ENCODE assay signal across 18 mouse cellular contexts in the genomic region with DNA sequence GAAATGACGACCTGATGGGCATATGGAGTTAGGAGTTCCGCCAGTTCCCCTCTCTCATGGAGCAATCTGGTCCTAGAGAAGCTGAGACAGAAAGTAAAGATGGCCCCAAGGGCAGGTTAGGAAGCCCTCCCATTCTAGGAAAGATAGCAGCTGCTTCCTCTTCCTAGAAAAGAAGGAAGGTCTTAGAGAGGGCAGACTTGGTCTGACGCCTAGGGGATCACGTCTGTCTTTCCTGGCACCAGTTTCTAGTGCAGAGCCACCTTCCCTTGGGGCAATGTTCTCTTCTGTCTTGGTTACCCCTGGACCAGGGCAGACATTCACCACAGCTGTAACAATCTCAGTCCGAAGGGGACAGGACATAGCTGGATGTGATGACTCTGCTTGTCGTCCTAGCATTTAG. TPM values are rescaled to one million over a fixed set of nuclear protein-coding genes. Genes with fewer than 3 reads are reported as not detected.
DNase-seq lines count a peak whose midpoint lies in the region; ATAC-seq and TF ChIP-seq lines count a peak whose summit lies in the region.
"Had no signal": no experiment of that assay in that cellular context is flagged by ENCODE, and none has a peak within 500 bp of the region (broad histone marks: within the 10 kb centered on the region; RNA-seq: fewer than 3 reads in every experiment).

No protein-coding gene starts in this region.

- peaks cover 1% of the 10 kb centered on the region; the same call in 1 of the 2 replicates for H3K79me2 ChIP-seq in MEL (ENCODE audit: control insufficient read depth, insufficient read depth, low read length, poor library complexity)

- no peak overlapping the region for H3K4me2 ChIP-seq in midbrain, embryonic 11.5 days
- H3K4me2 ChIP-seq in midbrain, embryonic 15.5 days = no peak overlapping the region
- H3K4me2 ChIP-seq: embryonic facial prominence, embryonic 12.5 days; forebrain, embryonic 13.5 days; forebrain, embryonic 15.5 days had no signal

- peak; percentile 12 to 51; a peak in 1 of 4 replicates for TF ChIP-seq EP300 in MEL (IDR thresholded peaks at IDR 0.05; ENCODE audit: low read depth in 1 of 2, low read length in 2 of 2)

- H3K36me3 ChIP-seq in midbrain, embryonic 11.5 days (ENCODE audit: control insufficient read depth, insufficient read depth, low read length) = no peaks in the 10 kb centered on the region
- H3K36me3 ChIP-seq in midbrain, embryonic 15.5 days (replicated peaks) = no peaks in the 10 kb centered on the region
- H3K36me3 ChIP-seq in MEL (ENCODE audit: control insufficient read depth in 1 of 2, insufficient read depth in 2 of 2, low read length in 2 of 2) = peaks cover 0 to 24% of the 10 kb centered on the region in 2 experiments; a peak in 2 of 4 replicates
- H3K36me3 ChIP-seq: embryonic facial prominence, embryonic 10.5 days; embryonic facial prominence, embryonic 12.5 days; forebrain, embryonic 15.5 days had no signal

- H3K27ac ChIP-seq in midbrain, embryonic 11.5 days (ENCODE audit: low read depth, low read length) = no peak overlapping the region
- H3K27ac ChIP-seq in midbrain, embryonic 15.5 days = no peak overlapping the region
- no peak overlapping the region for H3K27ac ChIP-seq in MEL (ENCODE audit: control insufficient read depth, low read depth, low read length)
- H3K27ac ChIP-seq: embryonic facial prominence, embryonic 10.5 days; embryonic facial prominence, embryonic 12.5 days; forebrain, embryonic 13.5 days; forebrain, embryonic 15.5 days had no signal

- no peak for TF ChIP-seq CTCF in MEL (IDR thresholded peaks at IDR 0.05 in 2 of 3, conservative IDR thresholded peaks at IDR 0.05 in 1 of 3; ENCODE audit: control insufficient read depth in 1 of 3, insufficient read depth in 1 of 3, low read depth in 2 of 3, low read length in 3 of 3, poor library complexity in 1 of 3, severe bottlenecking in 1 of 3)

- 81% methylated on average over 6 of the region's 6 CpGs for WGBS in midbrain, embryonic 11.5 days
- WGBS in midbrain, embryonic 15.5 days = 88% methylated on average over 6 of the region's 6 CpGs

- no peaks in the 10 kb centered on the region for H3K9me3 ChIP-seq in midbrain, embryonic 11.5 days (ENCODE audit: control insufficient read depth, low read length)
- H3K9me3 ChIP-seq in midbrain, embryonic 15.5 days = no peaks in the 10 kb centered on the region
- H3K9me3 ChIP-seq in MEL (replicated peaks; ENCODE audit: insufficient read depth, low read length) = no peaks in the 10 kb centered on the region
- H3K9me3 ChIP-seq: embryonic facial prominence, embryonic 10.5 days; embryonic facial prominence, embryonic 12.5 days; forebrain, embryonic 13.5 days; forebrain, embryonic 15.5 days had no signal

- no peaks in the 10 kb centered on the region for H3K27me3 ChIP-seq in midbrain, embryonic 11.5 days (ENCODE audit: control insufficient read depth, insufficient read depth, low read length)
- H3K27me3 ChIP-seq in midbrain, embryonic 15.5 days (replicated peaks) = 0 out of 2 replicates have a peak, but pooled peaks cover 3% of the 10 kb centered on the region
- H3K27me3 ChIP-seq in MEL (ENCODE audit: control insufficient read depth in 1 of 2, insufficient read depth in 2 of 2, low read length in 2 of 2) = no peaks in the 10 kb centered on the region
- H3K27me3 ChIP-seq: embryonic facial prominence, embryonic 12.5 days; forebrain, embryonic 15.5 days had no signal

- no peak for ATAC-seq in midbrain, embryonic 11.5 days (ENCODE audit: low FRiP score)
- ATAC-seq in midbrain, embryonic 15.5 days (replicated peaks) = no peak
- ATAC-seq: forebrain, embryonic 13.5 days; forebrain, embryonic 15.5 days; forebrain, postnatal 0 days had no signal

- H3K4me3 ChIP-seq in midbrain, embryonic 11.5 days (ENCODE audit: low read depth, low read length) = no peak overlapping the region
- no peak overlapping the region for H3K4me3 ChIP-seq in midbrain, embryonic 15.5 days
- no peak overlapping the region for H3K4me3 ChIP-seq in MEL (ENCODE audit: control insufficient read depth in 1 of 2, insufficient read depth in 1 of 2, low read depth in 2 of 2, low read length in 2 of 2)
- H3K4me3 ChIP-seq: embryonic facial prominence, embryonic 10.5 days; embryonic facial prominence, embryonic 12.5 days; forebrain, embryonic 13.5 days; forebrain, embryonic 15.5 days had no signal

- no peak for TF ChIP-seq POLR2A in MEL (IDR thresholded peaks at IDR 0.05; ENCODE audit: control insufficient read depth in 1 of 2, insufficient read depth in 1 of 2, low read depth in 1 of 2, low read length in 2 of 2, poor library complexity in 1 of 2)

- no peak overlapping the region for H3K9ac ChIP-seq in midbrain, embryonic 11.5 days (ENCODE audit: low read length)
- no peak overlapping the region for H3K9ac ChIP-seq in midbrain, embryonic 15.5 days
- no peak overlapping the region for H3K9ac ChIP-seq in MEL (ENCODE audit: control insufficient read depth, low read depth, low read length, poor library complexity, severe bottlenecking)
- H3K9ac ChIP-seq: embryonic facial prominence, embryonic 12.5 days; forebrain, embryonic 13.5 days; forebrain, embryonic 15.5 days; forebrain, postnatal 0 days had no signal

- DNase-seq in midbrain, embryonic 11.5 days (ENCODE audit: low spot score, missing footprints) = peak; percentile 39
- peak; percentile 59 for DNase-seq in MEL (ENCODE audit: low read depth, low spot score)
- no peak for DNase-seq in right cerebral cortex, adult 2 months (ENCODE audit: low spot score in 2 of 2)
- no peak for DNase-seq in spleen, postnatal 36 days (ENCODE audit: low spot score in 2 of 2)
- DNase-seq: adrenal gland, adult 2 months; adrenal gland, postnatal 10 days; adrenal gland, postnatal 25 days; cerebellum, adult 11-12 months; cerebellum, adult 2 months; cerebellum, adult 9-10 months; cerebellum, postnatal 10 days; cerebellum, postnatal 25 days; forebrain, postnatal 0 days had no signal

- H3K4me1 ChIP-seq in midbrain, embryonic 11.5 days (ENCODE audit: control insufficient read depth, insufficient read depth, low read length) = peaks cover 6% of the 10 kb centered on the region
- peaks cover 18% of the 10 kb centered on the region for H3K4me1 ChIP-seq in midbrain, embryonic 15.5 days
- H3K4me1 ChIP-seq in MEL (ENCODE audit: control insufficient read depth in 1 of 2, insufficient read depth in 2 of 2, low read length in 2 of 2) = peaks cover 11 to 44% of the 10 kb centered on the region in 2 experiments

- TF ChIP-seq RAD21 in MEL (IDR thresholded peaks at IDR 0.05; ENCODE audit: low read depth, low read length) = no peak

TF ChIP-seq in MEL, 35 proteins besides CTCF, POLR2A, EP300 and RAD21:
- TF ChIP-seq RCOR1 (IDR thresholded peaks at IDR 0.05; ENCODE audit: low read depth, low read length) (peak; percentile 52; the same call in 1 of the 2 replicates), CHD2 (IDR thresholded peaks at IDR 0.05; ENCODE audit: low read length) (no peak), ELF1 (IDR thresholded peaks at IDR 0.05; ENCODE audit: low read depth, low read length) (peak; percentile 8; the same call in 1 of the 2 replicates), NRF1 (IDR thresholded peaks at IDR 0.05; ENCODE audit: insufficient read depth, low read depth, low read length, poor library complexity, severe bottlenecking) (no peak), GATA1 (IDR thresholded peaks at IDR 0.05; ENCODE audit: low read depth, low read length) (peak; percentile 28; the same call in 1 of the 2 replicates), MAZ (IDR thresholded peaks at IDR 0.05; ENCODE audit: low read depth, low read length) (0 out of 2 replicates have a peak, but pooled peaks have one; percentile 32), CHD1 (IDR thresholded peaks at IDR 0.05; ENCODE audit: low read depth, low read length) (no peak), MAX (IDR thresholded peaks at IDR 0.05; ENCODE audit: low read length) (no peak), SIN3A (IDR thresholded peaks at IDR 0.05; ENCODE audit: low read length) (peak; percentile 37; the same call in 1 of the 2 replicates), ETS1 (IDR thresholded peaks at IDR 0.05; ENCODE audit: low read depth, low read length) (peak; percentile 42; the same call in 1 of the 2 replicates), ZNF384 (IDR thresholded peaks at IDR 0.05; ENCODE audit: low read depth, low read length) (no peak), TAL1 (IDR thresholded peaks at IDR 0.05; ENCODE audit: low read length) (no peak)

RNA-seq across cellular contexts. Expression of gene Ttc25, which starts 2.7 kb away (rescaled TPM):
- 1.4 and 1.8 TPM in 2 replicates for polyA plus RNA-seq in midbrain, embryonic 11.5 days (2014; fragmentation: Nextera tagmentation; extraction: Ambion mirVana)
- 1.8 and 2.4 TPM in 2 replicates for polyA plus RNA-seq in midbrain, embryonic 15.5 days (2015; fragmentation: Nextera tagmentation; extraction: Ambion mirVana)
- total RNA-seq in MEL (2012; rRNA removed) = 0.23 and 0.46 TPM in 2 replicates
- polyA plus RNA-seq in MEL (2012; ENCODE audit: insufficient read depth in 1 of 2, insufficient read length in 2 of 2, low read depth in 1 of 2, low replicate concordance in 2 of 2, missing spikeins in 1 of 2) = under 1 TPM in 1 of 2 experiments, not detected in 1; 0.92 TPM

RNA-seq across cellular contexts. Expression of gene Acly, which starts 20.3 kb away (rescaled TPM):
- polyA plus RNA-seq in midbrain, embryonic 11.5 days (2014; fragmentation: Nextera tagmentation; extraction: Ambion mirVana) = 298 and 314 TPM in 2 replicates
- 225 and 227 TPM in 2 replicates for polyA plus RNA-seq in midbrain, embryonic 15.5 days (2015; fragmentation: Nextera tagmentation; extraction: Ambion mirVana)
- 220 and 234 TPM in 2 replicates for total RNA-seq in MEL (2012; rRNA removed)
- 100 to 1,000 TPM in 1 of 2 experiments, not detected in 1; 167 TPM for polyA plus RNA-seq in MEL (2012; ENCODE audit: insufficient read depth in 1 of 2, insufficient read length in 2 of 2, low read depth in 1 of 2, low replicate concordance in 2 of 2, missing spikeins in 1 of 2)

RNA-seq across cellular contexts. Expression of gene Cnp, which starts 26.6 kb away (rescaled TPM):
- polyA plus RNA-seq in midbrain, embryonic 11.5 days (2014; fragmentation: Nextera tagmentation; extraction: Ambion mirVana) = 15.7 and 16.9 TPM in 2 replicates
- polyA plus RNA-seq in midbrain, embryonic 15.5 days (2015; fragmentation: Nextera tagmentation; extraction: Ambion mirVana) = 38.3 and 40.0 TPM in 2 replicates
- total RNA-seq in MEL (2012; rRNA removed) = 19.0 and 20.1 TPM in 2 replicates
- 10 to 100 TPM in 1 of 2 experiments, not detected in 1; 20.8 TPM for polyA plus RNA-seq in MEL (2012; ENCODE audit: insufficient read depth in 1 of 2, insufficient read length in 2 of 2, low read depth in 1 of 2, low replicate concordance in 2 of 2, missing spikeins in 1 of 2)

Comparison
In these comparisons a context has a peak if more than half of its experiments do, and no peak if none do; other contexts are left out.
1. DNase-seq: peak in midbrain, embryonic 11.5 days (single experiment) and MEL (single experiment); none in right cerebral cortex, adult 2 months (0 of 2) and spleen, postnatal 36 days (0 of 2).